Mouse (Mus musculus) left cerebral cortex, postnatal 4 days (tissue): ENCODE measurements around the gene Ccdc13. TPM values are rescaled to one million over a fixed set of nuclear protein-coding genes. Genes with fewer than 3 reads are reported as not detected.

ENCODE experiments used
- DNase-seq: peaks from one replicate; pipeline ENCODE4 v3.0.0-alpha.2; 2022
- intact Hi-C: fragments of 180-260 bp; cut with DNase I; formaldehyde crosslinking; loops from one replicate; pipeline ENCODE4 v1.15.1; 2025
- total RNA-seq, 2 experiments: library from RNA; stranded (reverse); gene quantifications; 2 replicates each; pipeline ENCODE4 v1.2.3; 2021

The Ccdc13 gene
- 1 to 10 TPM; 3.9 to 4.3 TPM for total RNA-seq

- intact Hi-C loops: no loop called here
- DNase-seq: peak; percentile 90
These were observed at the start of gene Ccdc13 for GRCm38 (mm10) chr9:121838829-121839621. TSS of gene Ccdc13 (minus strand) at chr9:121839461.

- intact Hi-C loops: no loop called here
- no peak for DNase-seq
These were observed 42.8 kb upstream of the Ccdc13 start for GRCm38 (mm10) chr9:121882015-121882457.

DNA sequence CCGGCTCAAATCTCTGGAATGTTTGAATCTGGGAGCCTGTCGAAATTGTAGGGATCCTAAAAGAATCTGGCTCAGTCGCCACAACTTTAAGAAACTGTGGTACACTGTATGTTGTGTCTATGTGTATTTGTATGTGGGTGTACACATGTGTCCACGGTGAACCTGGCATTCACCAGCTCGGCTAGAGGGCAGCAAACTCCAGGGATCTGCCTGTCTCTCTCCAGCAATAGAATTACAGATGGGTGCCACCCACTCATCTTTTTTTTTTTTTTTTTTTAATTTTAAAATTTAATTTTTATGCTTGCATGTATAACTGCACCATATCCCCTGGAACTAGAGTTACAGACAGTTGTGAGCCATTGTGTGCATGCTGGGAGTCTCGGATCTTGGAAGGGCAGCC lies 42.0 kb upstream of the Ccdc13 start:
- intact Hi-C loops: no loop called here
- DNase-seq: no peak

GRCm38 (mm10) chr9:121880840-121881239 lies 41.6 kb upstream of the Ccdc13 start:
- intact Hi-C loops: no loop called here
- DNase-seq: peak; percentile 81

DNA sequence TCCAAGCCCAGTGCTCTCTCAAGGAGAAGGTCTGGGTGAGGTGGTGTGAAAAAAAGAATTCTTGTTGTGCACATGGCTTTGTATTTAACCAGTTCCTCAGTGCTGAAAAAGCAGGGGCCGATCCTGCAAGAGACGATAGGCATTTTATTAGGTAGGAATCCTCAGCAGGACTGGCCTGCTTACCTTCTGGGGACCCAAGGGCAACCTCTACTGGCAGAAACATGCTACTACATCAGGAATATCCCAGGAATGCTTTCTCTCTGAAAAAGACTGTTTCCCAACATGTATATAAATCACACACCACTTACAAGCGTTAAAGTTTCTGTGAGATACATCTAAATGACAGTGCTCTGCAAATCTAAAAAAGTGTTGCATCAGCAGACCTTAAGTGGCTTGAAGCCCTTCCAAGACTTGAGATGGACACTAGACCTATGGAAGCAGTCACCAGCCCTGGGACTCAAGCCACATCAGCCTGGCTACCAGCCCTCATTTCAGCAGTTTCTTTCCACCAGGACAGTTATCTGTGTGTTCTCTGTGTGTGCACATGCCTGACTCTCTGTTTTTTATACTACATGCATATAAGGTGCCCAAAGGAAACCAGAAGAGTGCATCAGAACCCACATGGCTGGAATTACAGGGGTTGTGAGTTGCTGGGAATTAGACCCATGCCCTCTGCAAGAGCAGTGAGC lies 37.9 kb upstream of the Ccdc13 start:
- DNase-seq: peak; percentile 46
- intact Hi-C loops: no loop called here

DNA sequence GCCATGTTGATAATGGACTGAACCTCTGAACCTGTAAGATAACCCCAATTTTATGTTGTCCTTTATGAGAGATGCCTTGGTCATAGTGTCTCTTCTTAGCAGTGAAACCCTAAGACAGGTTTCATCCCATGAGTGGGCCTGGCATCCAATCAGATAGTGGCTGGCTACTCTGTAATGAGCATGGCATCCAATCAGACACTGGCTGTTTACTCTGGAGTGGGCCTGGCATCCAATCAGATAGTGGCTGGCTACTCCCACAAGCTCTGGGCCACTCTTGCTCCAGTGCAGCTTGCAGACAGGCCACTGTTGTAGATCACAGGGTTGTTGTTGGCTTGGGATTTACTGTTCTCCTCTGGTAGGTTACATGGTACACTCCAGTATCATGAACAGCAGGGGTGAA lies 34.3 kb upstream of the Ccdc13 start:
- intact Hi-C loops: no loop called here
- no peak for DNase-seq

GRCm38 (mm10) chr9:121872062-121872683 lies 32.9 kb upstream of the Ccdc13 start:
- intact Hi-C loops: no loop called here
- no peak for DNase-seq

DNA sequence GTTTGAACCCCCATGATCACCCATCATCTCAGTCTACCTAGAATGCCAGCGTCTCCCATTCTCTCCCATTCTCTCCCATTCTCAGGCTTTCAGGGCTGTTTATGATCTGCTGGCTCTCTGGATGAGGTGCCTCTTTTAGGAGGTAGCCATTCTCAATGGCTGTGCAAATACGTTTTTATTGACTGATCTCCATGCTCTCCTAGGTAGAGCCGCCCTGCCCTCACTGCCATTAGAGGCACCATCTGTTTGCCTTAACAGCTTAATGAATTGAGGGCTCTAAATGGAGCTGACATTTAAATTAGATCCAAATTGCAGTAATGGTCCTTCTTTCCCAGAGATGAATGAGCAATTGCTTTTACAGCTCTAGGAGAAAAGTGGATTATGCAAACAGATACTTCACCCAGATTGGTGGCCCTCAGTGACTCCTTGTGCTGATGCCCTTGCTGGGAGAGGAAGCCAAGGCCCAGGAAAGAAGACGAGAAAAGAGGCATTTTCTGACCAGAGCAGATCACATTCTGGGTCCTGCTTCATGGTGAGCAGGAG lies 30.8 kb upstream of the Ccdc13 start:
- intact Hi-C loops: no loop called here
- DNase-seq: no peak

GRCm38 (mm10) chr9:121869432-121869831 lies 30.2 kb upstream of the Ccdc13 start:
- DNase-seq: no peak
- intact Hi-C loops: no loop called here

- no peak for DNase-seq
- intact Hi-C loops: no loop called here
These were observed 29.0 kb upstream of the Ccdc13 start for GRCm38 (mm10) chr9:121868236-121868635.

DNA sequence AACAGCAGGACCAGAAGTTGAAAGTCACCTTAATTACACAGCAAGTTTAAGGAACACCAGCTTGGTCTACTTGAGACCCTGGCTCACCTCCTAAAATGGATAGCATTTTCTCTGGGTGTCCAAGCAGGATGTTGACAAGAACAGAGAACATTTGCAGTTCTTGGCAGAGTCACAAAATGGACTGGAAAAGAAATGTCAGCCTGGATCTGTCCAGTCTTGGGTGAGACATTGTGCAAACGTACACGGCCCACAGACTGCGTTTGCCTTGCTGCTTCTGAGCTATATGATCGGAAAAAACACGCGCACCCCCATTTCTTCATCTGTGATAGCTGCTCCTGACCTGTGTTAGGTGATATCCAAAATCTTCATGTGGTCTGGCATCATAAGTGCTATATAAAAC lies 28.4 kb upstream of the Ccdc13 start:
- DNase-seq: no peak
- intact Hi-C loops: no loop called here

GRCm38 (mm10) chr9:121865425-121866008 lies 26.3 kb upstream of the Ccdc13 start:
- intact Hi-C loops: no loop called here
- peak; percentile 14 for DNase-seq

- no peak for DNase-seq
- intact Hi-C loops: no loop called here
These were observed 25.6 kb upstream of the Ccdc13 start for GRCm38 (mm10) chr9:121864837-121865236.

- DNase-seq: no peak
- intact Hi-C loops: no loop called here
These were observed 21.7 kb upstream of the Ccdc13 start for GRCm38 (mm10) chr9:121860921-121861320.

DNA sequence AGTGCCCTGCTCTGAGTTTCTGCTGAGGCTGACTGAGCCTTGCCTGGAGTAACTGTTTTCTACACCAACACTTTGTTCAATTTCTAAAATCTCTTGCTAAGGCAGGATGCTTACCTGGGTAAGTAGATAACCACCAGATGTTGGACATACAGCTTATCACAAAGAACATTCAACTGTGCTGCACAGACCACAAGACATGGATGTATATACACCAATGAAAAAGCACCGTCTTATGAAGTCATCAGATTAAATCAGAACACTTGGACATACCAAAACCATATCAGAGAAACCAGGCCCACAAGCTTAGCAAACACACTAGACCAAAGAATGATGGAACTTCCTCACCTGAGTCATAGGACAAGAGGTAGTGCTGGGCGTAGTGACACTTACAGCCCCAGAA lies 20.1 kb upstream of the Ccdc13 start:
- intact Hi-C loops: no loop called here

GRCm38 (mm10) chr9:121858153-121858488 lies 18.9 kb upstream of the Ccdc13 start, which contains the start of gene Higd1a:
TSS of gene Higd1a (minus strand) at chr9:121858362.
- no peak for DNase-seq
- intact Hi-C loops: no loop called here

More for the DNA sequence above, 20.1 kb upstream of the Ccdc13 start:
- no peak for DNase-seq

DNA sequence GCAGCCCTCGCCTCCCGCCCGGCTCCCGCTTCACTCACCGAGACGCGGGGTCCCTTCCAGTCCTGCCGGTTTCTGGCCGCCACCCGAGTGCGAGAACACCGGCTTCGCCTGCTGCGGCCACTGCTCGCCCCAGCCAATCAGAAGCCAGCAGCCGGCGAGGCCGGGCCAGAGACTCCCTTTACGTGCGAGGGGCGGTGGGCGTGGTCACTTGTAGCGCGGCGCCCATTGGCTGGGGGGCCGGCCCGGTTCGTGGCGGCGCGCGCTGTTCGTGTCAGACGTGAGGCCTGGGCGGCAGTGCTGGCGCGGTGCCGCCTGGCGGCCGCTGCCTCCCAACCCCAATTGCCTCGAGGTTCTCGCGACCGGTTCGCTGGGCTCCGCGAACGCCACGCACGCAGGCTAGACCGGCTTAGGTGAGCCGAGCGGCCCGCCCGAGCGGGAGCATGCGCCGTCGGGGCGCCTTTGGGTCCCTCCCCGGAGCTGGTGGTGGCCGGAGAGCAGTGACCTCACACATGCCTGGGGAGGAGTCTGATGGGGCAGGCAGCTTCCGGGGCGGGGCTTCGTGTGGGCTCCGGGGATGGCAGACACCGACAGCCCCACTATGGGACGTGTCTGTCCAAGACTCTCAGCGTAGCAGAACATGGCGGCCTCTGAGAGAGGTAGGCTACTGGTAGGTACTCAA lies 18.4 kb upstream of the Ccdc13 start:
- intact Hi-C loops: no loop called here
- DNase-seq: peak; percentile 99

GRCm38 (mm10) chr9:121856649-121857416 lies 17.6 kb upstream of the Ccdc13 start:
- intact Hi-C loops: no loop called here
- DNase-seq: no peak

DNA sequence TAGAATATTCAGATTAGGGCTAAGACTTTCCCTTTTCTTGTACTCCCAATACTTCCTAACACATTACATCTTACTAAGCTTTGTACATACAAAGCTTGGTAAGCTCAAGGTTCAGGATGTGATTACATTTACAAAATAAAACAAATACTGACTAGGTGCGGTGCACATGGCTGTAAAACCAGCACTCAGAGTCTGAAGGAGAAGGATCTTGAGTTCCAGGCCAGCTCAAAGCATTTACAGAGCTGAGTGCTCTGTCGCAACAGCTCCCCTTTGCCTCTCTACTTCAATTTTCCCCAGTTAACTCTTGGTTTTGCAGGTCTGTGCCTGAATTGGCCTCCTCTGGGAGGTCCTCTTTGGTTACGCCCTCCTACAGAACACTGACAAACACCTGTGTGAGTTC lies 15.0 kb upstream of the Ccdc13 start:
- DNase-seq: no peak
- intact Hi-C loops: no loop called here

DNA sequence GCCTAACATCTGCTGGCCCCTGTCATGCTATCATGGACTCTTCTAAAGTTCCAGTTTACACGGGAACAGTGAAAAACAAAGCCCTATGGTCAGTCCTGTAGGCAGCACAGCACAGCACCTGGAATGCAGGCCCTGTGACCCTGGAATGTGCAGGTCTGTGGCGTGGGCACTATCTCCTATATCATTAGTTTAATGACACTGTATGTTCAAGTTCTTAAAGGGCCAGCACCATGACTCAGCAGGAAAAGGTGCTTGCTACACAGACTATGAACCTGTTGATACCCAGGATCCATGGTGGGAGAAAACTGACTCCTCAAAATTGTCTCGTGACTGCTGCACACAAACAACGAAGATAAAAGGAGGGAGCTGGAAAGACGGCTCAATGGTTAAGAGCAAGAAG lies 8.6 kb upstream of the Ccdc13 start:
- DNase-seq: no peak
- intact Hi-C loops: no loop called here
